Mouse (Mus musculus): Measurements from ENCODE around the gene Pltp.
"Not testable (repeated sequence)": the region's sequence is repeated elsewhere in the genome, so short reads cannot be mapped to it uniquely, and the experiment has no call there.

Pltp gene

DNA sequence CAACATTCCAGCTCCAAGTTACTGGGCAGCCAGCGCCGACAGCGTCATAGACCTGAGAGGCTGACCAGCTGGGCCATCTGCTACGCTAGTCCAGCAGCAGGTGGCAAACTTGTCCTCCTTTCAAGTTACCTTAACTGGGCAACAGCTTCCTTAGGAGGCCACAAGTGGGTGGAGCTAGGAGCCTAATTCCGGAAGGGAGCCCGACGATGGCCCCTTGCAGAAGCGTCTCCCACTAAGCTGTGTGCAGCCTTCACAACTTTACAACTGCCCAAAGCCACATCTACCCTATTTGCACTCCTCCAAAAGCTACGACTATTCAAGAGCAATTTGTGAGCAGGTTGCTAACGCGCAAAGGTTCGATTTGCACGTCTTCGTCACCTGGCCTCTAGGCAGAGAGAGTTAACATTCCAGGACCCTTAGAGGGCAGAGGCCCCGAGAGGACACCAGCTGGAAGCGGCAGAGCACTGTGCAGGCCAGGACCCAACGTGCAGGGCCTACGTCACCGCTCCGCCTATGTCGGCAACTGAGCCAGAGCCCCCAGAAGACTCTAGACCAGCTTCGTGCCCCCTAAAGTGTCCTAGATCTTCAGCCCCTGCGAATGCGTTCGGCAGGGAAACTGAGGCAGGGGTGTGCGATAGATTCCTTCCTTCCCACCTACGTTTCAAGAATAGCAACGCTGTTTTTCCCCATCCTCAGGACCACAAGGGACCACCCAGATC, 21.2 kb upstream of the Pltp start:
- DNase-seq (ENCODE audit: low spot score), result peak; percentile 69

- DNase-seq (ENCODE audit: low spot score), result not testable (repeated sequence)
Observed at GRCm38 (mm10) chr2:164877376-164878215, 20.1 kb upstream of the Pltp start.

DNA sequence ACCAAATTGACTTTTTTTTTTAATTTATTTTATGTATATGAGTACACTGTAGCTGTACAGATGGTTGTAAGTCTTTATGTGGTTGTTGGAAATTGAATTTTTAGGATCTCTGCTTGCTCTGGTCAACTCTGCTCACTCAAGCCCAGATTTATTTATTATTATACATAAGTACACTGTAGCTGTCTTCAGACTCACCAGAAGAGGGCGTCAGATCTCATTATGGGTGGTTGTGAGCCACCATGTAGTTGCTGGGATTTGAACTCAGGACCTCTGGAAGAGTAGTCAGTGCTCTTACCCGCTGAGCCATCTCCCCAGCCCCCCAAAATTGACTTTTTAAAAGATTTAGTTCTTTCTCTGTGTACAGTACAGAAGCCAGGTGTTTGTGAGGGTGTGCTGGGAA, 18.1 kb upstream of the Pltp start:
- not testable (repeated sequence) for DNase-seq (ENCODE audit: low spot score)

DNA sequence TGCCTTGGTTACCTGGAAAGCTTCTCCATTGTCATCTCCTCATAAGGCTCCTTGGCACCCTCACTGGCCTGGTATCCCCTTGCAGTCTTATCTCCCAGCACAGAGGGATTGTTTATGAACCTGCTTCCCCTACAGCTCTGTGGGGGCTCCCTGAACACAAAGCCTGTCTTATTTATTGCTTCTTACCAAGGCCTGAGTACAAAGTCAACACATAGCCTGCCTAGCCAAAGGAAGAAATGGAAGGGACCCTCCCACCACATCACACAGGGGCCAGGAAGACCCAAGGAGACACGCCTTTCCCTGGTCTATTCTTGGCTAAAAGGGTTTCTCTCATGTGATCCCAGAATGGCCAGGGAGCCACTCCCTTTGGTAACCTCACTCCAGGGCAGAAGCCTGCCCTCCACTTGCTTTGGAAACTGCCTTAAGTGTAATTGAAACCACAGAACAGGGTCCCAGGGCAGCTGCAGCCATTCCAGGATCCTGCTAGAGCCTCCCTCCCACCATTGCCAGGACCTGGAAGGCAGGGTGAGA, 16.8 kb upstream of the Pltp start:
- DNase-seq (ENCODE audit: low spot score), result no peak

GRCm38 (mm10) chr2:164873621-164874020, 16.1 kb upstream of the Pltp start:
- DNase-seq (ENCODE audit: low spot score), result no peak

- DNase-seq (ENCODE audit: low spot score), result no peak
Observed at GRCm38 (mm10) chr2:164871602-164872303, 14.2 kb upstream of the Pltp start.

GRCm38 (mm10) chr2:164868491-164868890, 11.0 kb upstream of the Pltp start:
- no peak for DNase-seq (ENCODE audit: low spot score)

GRCm38 (mm10) chr2:164867566-164867965, 10.1 kb upstream of the Pltp start:
- DNase-seq (ENCODE audit: low spot score), result peak; percentile 65

DNA sequence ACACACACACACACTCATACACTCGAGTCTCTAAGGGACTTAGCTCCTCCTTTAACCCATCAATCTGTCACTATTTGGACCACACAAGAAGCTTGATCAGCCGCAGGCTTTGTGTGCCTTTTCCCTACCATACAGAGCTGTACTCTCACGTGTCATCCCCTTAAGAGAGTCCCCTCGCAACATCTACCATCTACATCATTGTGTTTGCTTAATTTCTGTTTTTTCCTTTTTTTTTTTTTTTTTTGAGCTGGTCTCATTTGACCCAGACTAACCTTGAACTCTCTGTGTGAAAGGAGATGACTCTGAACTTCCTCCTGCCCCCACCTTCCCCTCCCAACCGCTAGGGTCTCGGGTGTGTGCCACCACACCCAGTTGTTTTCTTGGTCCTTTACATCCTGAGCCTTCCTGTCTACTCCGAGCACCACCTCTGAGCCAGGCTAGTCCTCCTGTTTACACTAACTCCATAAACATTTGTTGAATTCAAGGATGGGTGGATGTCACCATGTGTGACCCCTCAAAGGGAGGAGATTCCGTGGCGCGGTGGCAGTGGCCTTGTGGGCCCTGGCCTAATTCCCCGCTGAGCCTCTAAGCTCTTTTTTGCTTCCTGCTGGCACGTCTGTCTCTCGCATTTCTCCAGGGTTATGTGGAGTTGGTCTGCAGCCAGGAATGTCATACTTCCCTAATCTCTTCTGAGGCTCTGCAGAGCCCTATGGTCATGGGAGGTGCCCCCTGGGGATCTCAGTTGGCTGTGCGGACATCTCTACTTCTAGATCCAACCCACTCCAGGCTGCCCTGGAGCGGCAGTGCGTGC, 9.4 kb upstream of the Pltp start:
- DNase-seq (ENCODE audit: low spot score), result peak; percentile 78

- no peak for DNase-seq (ENCODE audit: low spot score)
Observed at GRCm38 (mm10) chr2:164864593-164864992, 7.1 kb upstream of the Pltp start.

- DNase-seq (ENCODE audit: low spot score), result not testable (repeated sequence)
Observed at GRCm38 (mm10) chr2:164863411-164863810, 5.9 kb upstream of the Pltp start.

- peak; percentile 81 for DNase-seq (ENCODE audit: low spot score)
Observed at GRCm38 (mm10) chr2:164862179-164862861, 4.8 kb upstream of the Pltp start.

DNA sequence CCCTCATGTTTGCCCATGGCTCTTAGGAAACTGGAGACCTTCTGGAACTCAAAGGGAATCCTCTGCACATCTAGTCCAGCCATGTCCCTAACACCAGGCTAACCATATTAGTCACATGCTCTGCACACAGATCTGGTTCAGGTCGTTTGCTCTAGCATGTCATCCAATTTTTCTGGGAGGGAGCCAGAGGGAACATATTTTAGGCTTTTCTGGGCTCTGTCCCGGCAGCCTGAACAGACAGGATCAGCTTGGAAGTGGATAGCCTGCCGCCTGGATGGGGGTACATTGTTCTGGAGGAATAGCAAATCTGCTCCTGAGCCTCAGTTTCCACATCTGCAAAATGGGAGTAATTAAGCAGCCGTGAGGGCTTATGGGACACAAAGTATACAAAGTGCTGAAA, 3.6 kb upstream of the Pltp start:
- DNase-seq (ENCODE audit: low spot score), result no peak

GRCm38 (mm10) chr2:164859640-164860432, 2.3 kb upstream of the Pltp start:
- DNase-seq (ENCODE audit: low spot score), result no peak

DNA sequence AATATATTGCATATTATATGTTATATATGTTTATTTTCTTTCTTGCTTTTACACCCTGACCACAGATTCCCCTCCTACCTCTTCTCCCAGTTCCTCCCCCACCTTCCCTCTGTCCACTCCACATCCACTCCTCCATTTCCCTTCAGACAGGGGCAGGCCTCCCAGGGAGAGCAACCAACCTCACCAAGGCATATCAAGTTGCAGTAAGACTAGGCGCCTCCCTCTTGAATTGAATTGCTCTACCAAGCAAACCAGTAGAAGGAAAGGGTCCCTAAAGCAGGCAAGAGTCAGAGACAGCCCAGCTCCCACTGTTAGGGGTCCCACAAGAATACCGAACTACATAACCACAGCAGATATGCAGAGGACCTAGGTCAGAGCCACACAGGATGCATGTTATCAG, 1.6 kb upstream of the Pltp start:
- no peak for DNase-seq (ENCODE audit: low spot score)

DNA sequence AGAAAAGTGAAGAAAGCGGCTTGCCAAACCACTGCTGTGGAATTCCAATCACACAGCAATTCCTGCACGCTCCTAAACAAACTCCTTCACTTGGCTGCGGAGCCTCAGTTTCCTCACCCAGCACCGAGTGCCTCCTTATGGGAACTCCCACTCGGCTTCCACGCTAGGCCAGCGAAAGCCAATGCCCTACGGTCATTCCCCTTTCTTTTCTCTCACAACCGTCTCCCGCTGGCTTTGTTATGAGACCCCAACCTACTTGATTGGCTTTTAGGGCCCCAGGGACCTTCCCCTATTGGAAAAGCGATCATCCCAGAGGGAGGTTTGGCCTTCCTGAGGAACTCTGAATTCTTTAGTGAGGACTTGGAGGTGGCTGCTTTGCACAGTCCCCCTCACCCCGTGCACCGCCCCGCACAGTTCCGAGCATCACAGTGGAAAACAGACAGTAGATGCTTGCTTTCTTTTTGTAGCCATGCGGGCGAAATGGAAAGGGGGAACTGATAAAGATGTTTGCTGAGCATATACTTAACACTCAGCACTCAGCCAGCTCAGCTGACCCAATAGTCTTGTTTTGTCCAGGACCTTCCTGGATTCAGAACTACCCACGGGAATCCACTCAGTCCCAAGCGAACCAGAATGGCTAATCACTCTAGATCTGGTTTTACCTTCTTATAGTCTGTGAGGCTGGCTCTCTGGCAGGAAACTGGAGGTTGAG, 487 bp upstream of the Pltp start:
- no peak for DNase-seq (ENCODE audit: low spot score)

GRCm38 (mm10) chr2:164856309-164857100, 1.0 kb downstream of the Pltp start:
- DNase-seq (ENCODE audit: low spot score), result no peak

DNA sequence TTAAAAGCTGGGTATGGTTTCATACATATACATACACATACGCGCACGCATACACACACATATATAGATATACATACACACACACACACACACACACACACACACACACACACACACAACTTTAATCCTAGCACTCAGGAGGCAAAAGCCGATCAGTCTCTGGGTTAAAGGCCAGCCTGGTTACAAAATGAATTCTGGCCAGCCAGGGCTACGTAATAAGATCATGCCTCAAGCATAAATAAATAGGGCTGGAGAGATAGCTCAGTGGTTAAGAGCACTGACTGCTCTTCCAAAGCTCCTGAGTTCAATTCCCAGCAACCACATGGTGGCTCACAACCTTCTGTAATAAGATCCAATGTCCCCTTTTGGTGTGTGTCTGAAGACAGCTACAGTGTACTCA, 1.9 kb downstream of the Pltp start:
- DNase-seq (ENCODE audit: low spot score), result not testable (repeated sequence)

GRCm38 (mm10) chr2:164850061-164850460, 7.5 kb downstream of the Pltp start:
- DNase-seq (ENCODE audit: low spot score), result no peak

Data from testis, postnatal 10 days (tissue).